Mouse (Mus musculus): ENCODE data around the gene Psme1.

Psme1 gene

GRCm38 (mm10) chr14:55570588-55570987, 7.3 kb upstream of the Psme1 start:
- CTCF ChIA-PET: no interaction called here

DNA sequence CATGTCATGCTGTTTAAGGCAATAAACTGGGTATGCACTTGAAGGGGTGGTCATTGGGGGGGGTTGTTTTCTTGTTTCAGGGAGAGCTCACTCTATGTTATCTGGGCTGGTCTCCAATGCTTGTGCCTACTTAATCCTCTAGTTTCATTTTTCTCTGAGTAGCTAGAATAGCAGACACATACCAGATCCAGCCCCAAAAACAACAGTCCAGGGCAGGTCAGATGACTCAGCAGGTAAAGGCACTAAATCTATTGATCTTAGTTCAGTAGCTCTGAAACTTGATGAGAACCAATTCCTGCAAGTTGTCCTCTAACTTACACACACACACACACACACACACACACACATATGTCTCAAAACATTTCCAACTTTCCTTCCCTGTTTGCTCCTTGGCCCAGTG, 6.2 kb upstream of the Psme1 start:
- CTCF ChIA-PET: interaction anchor here (0.7 to 0.8 kb wide), 2 partner anchors 10 to 40 kb away, joined by 3 to 18 read pairs; no protein-coding TSS in a partner anchor

- CTCF ChIA-PET: interaction anchor here (0.7 to 0.8 kb wide), 2 partner anchors 13 to 26 kb away, joined by 10 to 16 read pairs; no protein-coding TSS in a partner anchor
These were observed 2.6 kb upstream of the Psme1 start, which contains the start of gene Fitm1 for GRCm38 (mm10) chr14:55575302-55575701. Fitm1 (plus strand) TSS chr14:55575617.

GRCm38 (mm10) chr14:55575711-55576110, 2.2 kb upstream of the Psme1 start:
- CTCF ChIA-PET: interaction anchor here (0.7 to 0.8 kb wide), 2 partner anchors 13 to 27 kb away, joined by 10 to 16 read pairs; no protein-coding TSS in a partner anchor

GRCm38 (mm10) chr14:55576376-55576775, 1.5 kb upstream of the Psme1 start:
- CTCF ChIA-PET: no interaction called here

DNA sequence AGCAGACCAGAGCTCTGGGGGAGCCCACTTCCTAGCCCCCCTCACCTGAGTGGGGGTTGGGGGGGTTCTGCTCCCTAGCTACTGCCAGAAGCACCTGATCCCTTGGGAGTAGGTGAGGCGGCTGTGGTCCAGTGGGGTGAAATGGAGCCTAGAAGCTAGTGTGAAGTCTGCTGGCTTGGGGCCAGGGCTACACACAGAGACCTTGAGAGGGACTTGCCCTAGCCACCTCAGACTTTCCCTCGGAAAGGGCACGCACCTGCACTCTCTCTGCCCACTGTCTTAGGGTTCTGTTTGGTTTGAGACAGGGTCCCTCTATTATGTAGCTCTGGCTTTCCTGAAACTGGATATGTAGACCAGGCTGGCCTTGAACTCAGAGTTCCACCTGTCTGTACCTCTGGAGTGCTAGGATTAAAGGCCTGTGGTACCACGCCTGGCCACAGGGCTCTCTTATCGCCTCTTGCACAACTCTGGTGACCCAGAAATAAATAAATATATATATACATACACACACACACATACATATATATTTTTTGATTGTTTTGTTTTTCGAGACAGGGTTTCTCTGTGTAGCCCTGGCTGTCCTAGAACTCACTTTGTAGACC, 846 bp downstream of the Psme1 start:
- CTCF ChIA-PET: no interaction called here

DNA sequence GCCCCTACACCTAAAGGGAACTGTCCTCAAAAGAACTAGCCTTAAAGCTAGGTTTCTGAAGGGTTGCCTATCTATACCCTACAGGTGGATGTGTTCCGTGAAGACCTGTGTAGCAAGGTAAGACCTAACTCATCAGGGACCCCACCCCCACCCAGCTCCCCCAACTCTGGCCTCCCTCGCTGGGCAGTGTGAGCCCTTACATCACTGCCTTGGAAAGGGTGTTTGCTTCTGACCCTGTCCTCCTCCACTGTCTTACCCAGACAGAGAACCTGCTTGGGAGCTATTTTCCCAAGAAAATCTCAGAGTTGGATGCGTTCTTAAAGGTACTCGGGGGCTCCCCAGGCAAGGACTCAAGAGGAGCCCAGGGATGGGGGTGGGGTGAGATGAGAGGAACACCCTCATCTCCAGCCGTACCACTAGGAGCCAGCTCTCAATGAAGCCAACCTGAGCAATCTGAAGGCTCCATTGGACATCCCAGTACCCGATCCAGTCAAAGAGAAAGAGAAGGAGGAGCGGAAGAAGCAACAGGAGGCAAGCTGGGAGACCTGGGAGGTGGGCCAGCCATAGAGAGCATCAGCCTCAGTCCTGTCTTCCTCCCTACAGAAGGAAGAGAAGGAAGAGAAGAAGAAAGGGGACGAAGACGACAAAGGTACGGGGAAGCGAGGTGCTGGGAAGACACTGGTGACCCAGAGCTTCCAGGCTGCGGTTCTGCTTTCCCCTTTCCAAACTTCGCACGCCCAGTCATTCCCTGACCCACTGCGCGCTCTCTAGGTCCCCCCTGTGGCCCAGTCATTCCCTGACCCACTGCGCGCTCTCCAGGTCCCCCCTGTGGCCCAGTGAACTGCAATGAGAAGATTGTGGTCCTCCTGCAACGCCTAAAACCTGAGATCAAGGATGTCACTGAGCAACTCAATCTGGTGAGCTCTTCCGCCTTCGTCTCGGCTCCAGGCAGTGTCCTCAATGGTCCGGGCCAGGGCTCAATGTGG, 1.9 kb downstream of the Psme1 start:
- CTCF ChIA-PET: interaction anchor here (0.6 kb wide), 1 partner anchor 52 kb away, joined by 4 read pairs; no protein-coding TSS in a partner anchor

GRCm38 (mm10) chr14:55580731-55581130, 2.8 kb downstream of the Psme1 start:
- CTCF ChIA-PET: interaction anchor here (0.6 kb wide), 1 partner anchor 53 kb away, joined by 4 read pairs; no protein-coding TSS in a partner anchor

DNA sequence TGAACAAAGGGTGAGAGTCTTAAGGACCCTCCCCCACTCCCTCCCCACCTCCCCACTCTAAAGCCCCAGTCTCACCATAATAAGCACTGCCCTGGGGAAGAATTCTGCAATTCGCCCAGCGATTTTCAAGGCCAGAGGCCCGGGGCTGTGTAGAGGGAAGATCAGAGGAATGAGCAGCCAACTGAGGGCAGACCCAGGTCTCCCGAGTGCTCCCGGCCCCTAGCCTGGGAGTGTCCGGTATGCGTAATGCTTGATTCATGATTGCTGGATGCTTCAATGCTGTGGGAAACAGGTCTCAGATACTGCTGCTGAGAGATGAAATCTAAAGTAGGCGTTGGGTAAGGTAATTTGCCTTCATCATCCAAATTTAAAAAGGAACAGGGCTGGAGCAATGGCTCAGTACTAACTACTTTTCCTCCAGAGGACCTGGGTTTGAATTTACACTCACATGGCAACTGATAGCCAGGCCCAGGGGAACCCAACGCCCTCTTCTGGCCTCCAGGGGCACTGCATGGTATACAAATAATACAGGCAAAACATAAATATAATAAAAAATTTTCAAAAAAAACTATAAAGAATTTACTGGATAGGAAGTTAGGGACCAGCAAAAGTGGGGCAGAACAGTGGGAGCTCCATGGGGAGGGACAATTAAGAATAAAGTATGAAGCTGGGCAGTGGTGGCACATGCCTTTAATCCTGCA, 4.2 kb downstream of the Psme1 start:
- CTCF ChIA-PET: no interaction called here

DNA sequence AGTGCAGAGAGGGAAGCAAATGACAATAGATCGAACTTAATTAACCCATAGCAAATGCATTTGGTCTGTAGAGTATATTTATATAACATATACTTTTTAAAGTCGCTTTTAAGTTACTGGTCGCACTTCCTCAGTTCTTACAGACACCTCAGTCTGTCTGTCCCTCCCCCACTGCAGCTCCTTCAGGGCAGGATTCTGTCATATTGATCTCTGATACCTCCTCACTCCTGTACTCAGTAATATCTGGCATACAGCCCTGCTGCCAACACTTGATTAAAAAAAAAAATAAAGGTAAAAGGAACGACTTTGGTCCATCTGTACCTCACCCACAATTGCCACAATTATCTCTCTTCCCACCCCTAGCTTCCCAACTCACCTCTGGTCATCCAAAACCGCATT, 6.4 kb downstream of the Psme1 start:
- CTCF ChIA-PET: interaction anchor here (1.0 kb wide), 1 partner anchor 24 kb away, joined by 3 read pairs; no protein-coding TSS in a partner anchor

DNA sequence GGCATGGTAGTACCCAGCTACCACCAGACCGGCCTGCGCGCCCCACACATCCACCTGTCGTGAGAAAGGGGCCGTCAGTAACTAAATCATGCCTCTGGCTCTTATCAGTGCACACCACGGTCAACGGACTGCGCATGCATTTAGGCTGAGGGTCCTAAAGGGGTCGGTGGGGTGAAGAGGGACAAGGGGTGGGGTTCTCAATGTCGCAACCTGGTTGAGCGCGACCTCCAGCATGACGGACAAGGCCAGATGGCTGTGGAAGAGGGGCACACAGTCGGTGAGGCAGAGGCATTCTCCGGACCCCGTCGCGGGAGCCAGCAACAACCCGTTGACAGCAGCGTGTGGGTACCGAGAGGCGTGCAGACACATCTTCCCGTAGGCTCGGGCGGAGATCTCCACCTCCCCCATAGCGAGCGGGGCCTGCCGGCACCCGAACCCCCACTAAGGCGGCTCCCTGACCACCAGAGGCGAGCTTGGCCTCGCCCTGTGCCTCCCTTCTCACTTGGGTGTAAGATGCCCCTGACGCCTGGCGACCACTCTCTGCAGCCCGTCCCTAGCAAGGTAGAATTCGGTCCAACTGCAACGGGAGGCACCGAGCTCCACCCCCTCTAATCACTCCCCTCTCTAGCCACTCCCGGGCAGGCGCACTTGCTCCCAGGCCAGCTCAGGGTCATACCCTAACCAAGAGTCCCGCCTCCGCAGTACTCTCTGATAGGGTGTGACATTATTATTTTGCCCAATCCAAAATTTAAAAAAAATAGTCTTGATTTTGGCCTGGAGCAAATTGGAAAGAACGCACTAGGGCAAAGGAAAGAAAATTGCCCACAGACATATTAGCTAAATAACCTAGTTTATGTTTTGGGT, 7.0 kb downstream of the Psme1 start, which contains the start of gene Emc9:
Emc9 (minus strand) TSS at position 601 of the 864 bp plus-strand sequence.
- CTCF ChIA-PET: interaction anchor here (0.5 to 1.0 kb wide), 2 partner anchors 24 to 94 kb away, joined by 3 to 7 read pairs; partner anchors contain the start of gene Carmil3

DNA sequence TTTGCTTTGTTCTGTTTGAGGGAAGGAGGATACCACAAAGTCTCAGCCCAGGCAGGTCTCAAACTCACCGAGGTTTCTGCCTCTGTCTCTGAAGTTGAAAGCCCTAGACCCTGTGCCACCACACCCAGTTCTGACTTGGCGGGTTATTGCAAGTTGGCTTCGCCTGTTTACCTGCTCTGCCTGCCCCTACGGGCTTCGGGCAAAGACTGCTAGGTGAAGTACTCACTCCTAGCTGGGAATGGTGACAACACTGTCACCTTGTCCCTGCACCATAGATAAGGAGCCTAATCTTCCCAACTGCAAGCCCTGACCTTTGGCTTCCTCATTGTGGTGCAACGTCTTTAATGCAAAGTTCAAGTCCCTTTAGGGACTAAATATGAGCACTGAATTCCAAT, 7.6 kb downstream of the Psme1 start:
- CTCF ChIA-PET: interaction anchor here (0.5 to 1.0 kb wide), 2 partner anchors 25 to 95 kb away, joined by 3 to 7 read pairs; partner anchors contain the start of gene Carmil3

DNA sequence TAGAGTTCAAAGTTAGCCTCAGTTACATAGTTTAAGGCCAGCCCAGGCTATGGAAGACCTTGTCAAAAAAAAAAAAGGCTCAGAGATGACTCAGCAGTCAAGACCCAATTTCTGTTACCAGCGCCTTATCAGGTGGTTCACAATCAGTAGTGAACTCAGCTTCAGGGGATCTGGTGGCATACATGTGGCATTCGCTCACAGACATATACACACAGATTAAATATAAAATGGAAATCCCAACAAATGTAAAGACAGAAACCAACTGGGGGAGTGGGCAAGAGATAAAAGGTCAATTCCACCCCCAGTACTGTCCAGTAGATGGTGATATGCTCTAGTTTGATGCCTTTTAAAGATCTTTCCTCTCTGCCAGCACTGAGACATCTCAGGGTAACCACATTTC, 8.2 kb downstream of the Psme1 start:
- CTCF ChIA-PET: interaction anchor here (0.7 kb wide), 1 partner anchor 58 kb away, joined by 5 read pairs; no protein-coding TSS in a partner anchor

DNA sequence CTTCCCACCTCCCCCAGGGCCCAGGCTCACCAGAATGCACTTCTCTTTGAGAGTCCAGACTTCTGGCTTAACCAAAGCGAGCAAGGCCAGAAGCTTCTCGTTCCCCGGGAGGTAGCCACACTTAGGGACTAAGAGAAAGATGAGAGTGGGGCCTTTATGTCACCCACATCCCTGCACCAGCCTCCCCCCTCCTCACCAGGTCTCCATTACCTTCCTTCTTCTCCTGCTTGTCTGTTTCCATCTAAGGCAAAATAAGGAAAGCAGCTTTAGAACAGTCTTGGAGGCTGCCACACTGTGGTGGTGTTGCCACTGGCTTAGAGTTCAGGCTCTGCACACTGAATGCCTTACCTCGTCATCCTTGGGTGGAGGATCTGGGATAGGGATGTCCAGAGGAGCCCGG, 11.3 kb downstream of the Psme1 start:
- CTCF ChIA-PET: no interaction called here

DNA sequence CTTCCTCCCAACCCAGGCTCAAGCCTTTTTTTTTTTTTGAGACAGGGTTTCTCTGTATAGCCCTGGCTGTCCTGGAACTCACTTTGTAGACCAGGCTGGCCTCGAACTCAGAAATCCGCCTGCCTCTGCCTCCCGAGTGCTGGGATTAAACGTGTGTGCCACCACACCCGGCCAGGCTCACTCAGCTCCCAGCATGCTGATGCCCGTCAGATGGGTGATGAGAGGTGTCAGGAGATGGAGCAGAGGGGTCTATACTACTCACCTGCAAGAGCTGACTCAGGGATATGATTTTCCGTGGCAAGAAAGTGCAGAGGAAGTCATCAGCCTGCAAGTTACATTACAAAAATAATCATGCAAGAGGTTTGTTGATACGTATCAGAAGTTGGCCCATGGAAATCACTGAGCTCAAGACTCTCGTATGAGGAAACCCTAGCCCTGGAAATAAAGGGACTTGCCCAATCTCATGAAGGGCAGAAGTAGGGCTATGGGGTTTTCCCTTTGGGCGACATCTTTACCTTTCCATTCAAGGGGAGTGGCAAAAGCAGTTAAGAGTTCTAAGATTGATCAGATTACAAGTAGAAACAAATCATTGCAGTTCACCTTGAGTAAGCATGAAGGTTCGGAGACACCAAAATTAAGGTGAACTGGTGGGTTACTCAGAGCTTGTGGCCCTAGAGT, 12.0 kb downstream of the Psme1 start:
- CTCF ChIA-PET: interaction anchor here (0.5 to 0.9 kb wide), 3 partner anchors 12 to 578 kb away, joined by 3 to 6 read pairs (median 3); partner anchors contain the start of genes Nedd8 and Psme1

DNA sequence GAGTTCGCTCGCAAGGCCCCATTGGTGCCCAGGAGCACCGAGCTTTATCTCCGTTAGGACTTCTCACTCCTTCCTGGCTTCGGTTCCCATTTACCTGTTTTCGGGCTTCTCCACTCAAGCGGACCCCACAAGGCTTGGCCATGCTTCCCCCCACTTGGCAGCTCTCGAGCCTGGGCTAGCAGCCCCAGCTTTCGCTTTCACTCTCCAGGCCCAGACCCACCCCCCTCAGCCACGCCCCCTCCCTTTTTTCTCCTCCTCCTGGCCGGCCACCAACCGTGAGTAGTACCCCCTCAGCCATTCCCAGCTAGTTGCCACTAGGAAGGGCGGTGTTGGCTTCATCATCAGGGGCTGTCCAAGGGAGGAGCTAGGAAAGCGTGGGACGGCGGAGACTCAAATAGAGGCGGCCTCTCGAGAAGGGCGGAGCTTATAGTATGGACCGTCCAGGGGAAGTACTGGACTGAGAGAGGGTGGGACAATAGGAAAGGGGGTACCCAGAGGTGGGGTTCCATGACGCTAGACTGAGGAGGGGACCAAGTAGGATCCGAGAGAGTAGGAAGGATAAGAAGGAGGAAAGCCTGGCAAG, 12.9 kb downstream of the Psme1 start, which contains the start of gene Psme2:
Psme2 (minus strand) TSS at position 366 of the 583 bp plus-strand sequence.
- CTCF ChIA-PET: interaction anchor here (0.5 kb wide), 1 partner anchor 579 kb away, joined by 3 read pairs; no protein-coding TSS in a partner anchor

- CTCF ChIA-PET: no interaction called here
These were observed 13.5 kb downstream of the Psme1 start, which contains the start of gene Rnf31 for GRCm38 (mm10) chr14:55591331-55591891. Rnf31 (plus strand) TSS chr14:55591708.

DNA sequence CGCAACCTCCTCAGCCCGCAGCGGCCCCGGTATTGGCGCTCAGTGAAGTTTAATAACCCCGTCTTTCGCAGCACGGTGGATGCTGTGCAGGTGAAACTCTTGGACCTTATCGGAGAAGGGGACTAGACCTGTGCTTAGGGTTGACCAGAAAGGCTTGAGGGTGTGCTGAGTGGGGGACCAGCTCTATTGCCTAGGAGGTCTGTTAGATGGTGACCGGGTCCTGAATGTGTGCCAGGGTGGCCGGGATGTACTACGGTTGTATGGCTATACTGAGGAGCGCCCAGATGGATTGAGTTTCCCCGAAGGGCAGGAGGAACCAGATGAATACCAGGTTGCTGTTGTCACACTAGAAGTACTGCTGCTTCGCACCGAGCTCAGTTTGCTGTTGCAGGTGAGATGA, 14.3 kb downstream of the Psme1 start:
- CTCF ChIA-PET: no interaction called here

Data from spleen, embryonic (tissue).